Mouse (Mus musculus) MEL (cell line): ENCODE measurements around the gene Naaa. TPM values are rescaled to one million over a fixed set of nuclear protein-coding genes. Genes with fewer than 3 reads are reported as not detected.

Experiments used
- DNase-seq: peaks from one replicate; pipeline ENCODE4 v3.0.0; 2011; ENCODE audit warnings: low read depth, low spot score
- H3K27ac ChIP-seq: 2 replicates; pipeline ENCODE4 v1.5.1; 2012; ENCODE audit warnings: low read depth, mild to moderate bottlenecking, control low read depth, low read length, moderate library complexity; ENCODE audit not compliant: control insufficient read depth
- H3K27me3 ChIP-seq, 2 experiments: fragments of 150-350 bp in 1 of 2; sonication (generic) in 1 of 2; 2 replicates each; pipeline ENCODE4 v1.6.1; 2012; ENCODE audit warnings: low read length in 2 of 2, mild to moderate bottlenecking in 2 of 2, improper control_type of control experiment in 1 of 2, moderate library complexity in 1 of 2; ENCODE audit not compliant: insufficient read depth in 2 of 2, control insufficient read depth in 1 of 2
- H3K36me3 ChIP-seq, 2 experiments: 2 replicates each; pipeline ENCODE4 v1.6.1; 2012 to 2014; ENCODE audit warnings: low read length in 2 of 2, improper control_type of control experiment in 1 of 2, inconsistent platforms in 1 of 2, mild to moderate bottlenecking in 1 of 2; ENCODE audit not compliant: insufficient read depth in 2 of 2, control insufficient read depth in 1 of 2
- H3K4me1 ChIP-seq, 2 experiments: fragments of 150-350 bp in 1 of 2; sonication (generic) in 1 of 2; 2 replicates each; pipeline ENCODE4 v1.6.1; 2012; ENCODE audit warnings: low read length in 2 of 2, improper control_type of control experiment in 1 of 2, mild to moderate bottlenecking in 1 of 2; ENCODE audit not compliant: insufficient read depth in 2 of 2, control insufficient read depth in 1 of 2
- H3K4me3 ChIP-seq, 2 experiments: fragments of 150-350 bp in 1 of 2; sonication (generic) in 1 of 2; 2 replicates each; pipeline ENCODE4 v1.5.1; 2012; ENCODE audit warnings: low read depth in 2 of 2, low read length in 2 of 2, mild to moderate bottlenecking in 2 of 2, moderate library complexity in 2 of 2, control low read depth in 1 of 2, improper control_type of control experiment in 1 of 2; ENCODE audit not compliant: control insufficient read depth in 1 of 2, insufficient read depth in 1 of 2
- H3K79me2 ChIP-seq: 2 replicates; pipeline ENCODE4 v1.6.1; 2012; ENCODE audit warnings: mild to moderate bottlenecking, low read length, moderate library complexity; ENCODE audit not compliant: control insufficient read depth, poor library complexity, insufficient read depth
- H3K9ac ChIP-seq: 2 replicates; pipeline ENCODE4 v1.6.1; 2012; ENCODE audit warnings: low read depth, mild to moderate bottlenecking, control low read depth, low read length, moderate library complexity; ENCODE audit not compliant: control insufficient read depth, poor library complexity, severe bottlenecking
- H3K9me3 ChIP-seq: fragments of 150-350 bp; sonication (generic); replicated peaks from 2 replicates; pipeline ENCODE4 v1.6.1; 2012; ENCODE audit warnings: mild to moderate bottlenecking, low read length, improper control_type of control experiment, moderate library complexity; ENCODE audit not compliant: insufficient read depth
- E2F4 ChIP-seq: IDR thresholded peaks from 2 replicates; pipeline ENCODE4 v1.6.1; 2011; ENCODE audit warnings: low read depth, low read length, improper control_type of control experiment, borderline replicate concordance
- EP300 ChIP-seq, 2 experiments: IDR thresholded peaks; 2 replicates each; pipeline ENCODE4 v1.6.1; 2011; ENCODE audit warnings: improper control_type of control experiment in 2 of 2, low read length in 2 of 2, low read depth in 1 of 2, mild to moderate bottlenecking in 1 of 2
- GABPA ChIP-seq: IDR thresholded peaks from 2 replicates; pipeline ENCODE4 v1.6.1; 2012; ENCODE audit warnings: low read depth, mild to moderate bottlenecking, inconsistent platforms, low read length, improper control_type of control experiment, moderate library complexity
- GATA1 ChIP-seq: IDR thresholded peaks from 2 replicates; pipeline ENCODE4 v1.6.1; 2011; ENCODE audit warnings: low read depth, low read length, improper control_type of control experiment
- JUND ChIP-seq: IDR thresholded peaks from 2 replicates; pipeline ENCODE4 v1.6.1; 2011; ENCODE audit warnings: low read depth, mild to moderate bottlenecking, improper control_type of control experiment, low read length
- MAX ChIP-seq: IDR thresholded peaks from 2 replicates; pipeline ENCODE4 v1.6.1; 2011; ENCODE audit warnings: low read length, improper control_type of control experiment
- MAZ ChIP-seq: IDR thresholded peaks from 2 replicates; pipeline ENCODE4 v1.6.1; 2012; ENCODE audit warnings: low read depth, mild to moderate bottlenecking, inconsistent platforms, low read length, improper control_type of control experiment
- MEF2A ChIP-seq: IDR thresholded peaks from 2 replicates; pipeline ENCODE4 v1.6.1; 2014; ENCODE audit warnings: low read depth, mild to moderate bottlenecking, inconsistent platforms, low read length, improper control_type of control experiment; ENCODE audit not compliant: poor library complexity, insufficient replicate concordance, severe bottlenecking; ENCODE audit errors: extremely low read depth
- MXI1 ChIP-seq: IDR thresholded peaks from 2 replicates; pipeline ENCODE4 v1.6.1; 2011; ENCODE audit warnings: mild to moderate bottlenecking, low read depth, low read length, improper control_type of control experiment
- MYC ChIP-seq: IDR thresholded peaks from 2 replicates; pipeline ENCODE4 v1.6.1; 2011; ENCODE audit warnings: low read depth, mild to moderate bottlenecking, low read length, improper control_type of control experiment, moderate library complexity
- NRF1 ChIP-seq: IDR thresholded peaks from 2 replicates; pipeline ENCODE4 v1.6.1; 2014; ENCODE audit warnings: low read depth, mild to moderate bottlenecking, inconsistent platforms, low read length, improper control_type of control experiment, moderate library complexity; ENCODE audit not compliant: poor library complexity, insufficient read depth, severe bottlenecking
- POLR2A ChIP-seq, 2 experiments: IDR thresholded peaks; 2 replicates each; pipeline ENCODE4 v1.6.1; 2011 to 2012; ENCODE audit warnings: low read length in 2 of 2, mild to moderate bottlenecking in 2 of 2, control low read depth in 1 of 2, improper control_type of control experiment in 1 of 2, low read depth in 1 of 2, moderate library complexity in 1 of 2; ENCODE audit not compliant: control insufficient read depth in 1 of 2, insufficient read depth in 1 of 2, poor library complexity in 1 of 2
- POLR2AphosphoS2 ChIP-seq: IDR thresholded peaks from 2 replicates; pipeline ENCODE4 v1.6.1; 2011; ENCODE audit warnings: low read length, improper control_type of control experiment
- RCOR1 ChIP-seq: IDR thresholded peaks from 2 replicates; pipeline ENCODE4 v1.6.1; 2012; ENCODE audit warnings: low read depth, mild to moderate bottlenecking, inconsistent platforms, low read length, improper control_type of control experiment
- SIN3A ChIP-seq: IDR thresholded peaks from 2 replicates; pipeline ENCODE4 v1.6.1; 2012; ENCODE audit warnings: low read length, improper control_type of control experiment, inconsistent platforms
- TCF12 ChIP-seq: IDR thresholded peaks from 2 replicates; pipeline ENCODE4 v1.6.1; 2014; ENCODE audit warnings: low read depth, mild to moderate bottlenecking, inconsistent platforms, low read length, improper control_type of control experiment, moderate library complexity
- USF1 ChIP-seq: IDR thresholded peaks from 2 replicates; pipeline ENCODE4 v1.6.1; 2014; ENCODE audit warnings: low read depth, mild to moderate bottlenecking, inconsistent platforms, low read length, improper control_type of control experiment, moderate library complexity
- polyA plus RNA-seq, 2 experiments: library from polyadenylated mRNA; stranded (reverse) in 1 of 2; unstranded in 1 of 2; fragments of >175 nt in 1 of 2; fragments of >200 nt in 1 of 2; gene quantifications; 2 replicates each; pipeline versions ENCODE4 v1.2.1 to v1.2.4; 2012; ENCODE audit warnings: low replicate concordance in 2 of 2, low read depth in 1 of 2; ENCODE audit not compliant: insufficient read length in 2 of 2, insufficient read depth in 1 of 2, missing spikeins in 1 of 2
- total RNA-seq: library from RNA; depleted of rRNA; stranded (reverse); fragments of 300-350 nt; gene quantifications from 2 replicates; pipeline ENCODE4 v1.2.3, GENCODE M21; 2012

Gene Naaa
- total and polyA plus RNA-seq, 3 experiments, result 2.2 to 6.7 TPM; not detected in 1

GRCm38 (mm10) chr5:92291652-92292414, 13.9 kb upstream of the Naaa start:
- H3K9ac ChIP-seq, result no peak overlapping the region
- H3K4me1 ChIP-seq, result no peaks in the 10 kb centered on the region
- peaks cover 3 to 28% of the 10 kb centered on the region in 2 experiments; a peak in 3 of 4 replicates for H3K36me3 ChIP-seq
- no peaks in the 10 kb centered on the region for H3K9me3 ChIP-seq
- no peaks in the 10 kb centered on the region for H3K79me2 ChIP-seq
- H3K27me3 ChIP-seq, result no peaks in the 10 kb centered on the region
- no peak overlapping the region for H3K4me3 ChIP-seq
- TF ChIP-seq RCOR1 (peak; percentile 65), MEF2A (no peak), GATA1 (peak; percentile 61), TCF12 (peak; percentile 39; the same call in 1 of the 2 replicates), JUND (no peak), USF1 (no peak), EP300 (IDR thresholded peaks at IDR 0.05; ENCODE audit: low read depth in 1 of 2, low read length in 2 of 2) (peak; percentile 16 to 46; a peak in 1 of 4 replicates)
- TF ChIP-seq, all 39 proteins: peak for 4
- no peak overlapping the region for H3K27ac ChIP-seq
- peak; percentile 24 for DNase-seq

GRCm38 (mm10) chr5:92287840-92288239, 9.9 kb upstream of the Naaa start:
- Histone ChIP-seq H3K4me1 (peaks cover 12 to 13% of the 10 kb centered on the region in 2 experiments), H3K9ac (no peak overlapping the region), H3K36me3 (peaks cover 13 to 27% of the 10 kb centered on the region in 2 experiments), H3K27ac (no peak overlapping the region), H3K27me3 (no peaks in the 10 kb centered on the region), H3K4me3 (no peak overlapping the region), H3K9me3 (no peaks in the 10 kb centered on the region), H3K79me2 (no peaks in the 10 kb centered on the region)
- TF ChIP-seq GABPA (no peak), NRF1 (no peak), E2F4 (no peak), RCOR1 (no peak), MXI1 (no peak), MEF2A (no peak), POLR2A (IDR thresholded peaks at IDR 0.05; ENCODE audit: control insufficient read depth in 1 of 2, insufficient read depth in 1 of 2, low read depth in 1 of 2, low read length in 2 of 2, poor library complexity in 1 of 2) (no peak), MAX (no peak), MAZ (no peak), SIN3A (no peak), POLR2AphosphoS2 (no peak), MYC (no peak)
- no peak for DNase-seq
